Mouse (Mus musculus): Measurements from ENCODE around the gene Rbm5. TPM values are rescaled to one million over a fixed set of nuclear protein-coding genes. Genes with fewer than 3 reads are reported as not detected.

The Rbm5 gene
- polyA plus RNA-seq, 1 experiment from 2014 or later = 48.9 TPM

GRCm38 (mm10) chr9:107706781-107707211 lies 64.0 kb downstream of the Rbm5 start:
- peaks cover 10% of the 10 kb centered on the region for H3K4me1 ChIP-seq (replicated peaks; ENCODE audit: control insufficient read depth, insufficient read depth, low read length)
- TF ChIP-seq CTCF (IDR thresholded peaks at IDR 0.05; ENCODE audit: low read depth) = no peak
- H3K27ac ChIP-seq (ENCODE audit: low read depth, low read length) = no peak overlapping the region
- 0 out of 2 replicates have a peak, but pooled peaks cover 8% of the 10 kb centered on the region for H3K36me3 ChIP-seq (ENCODE audit: control insufficient read depth, insufficient read depth)
- no peak overlapping the region for H3K9ac ChIP-seq (ENCODE audit: low read depth, low read length)
- WGBS = 18% methylated on average over 14 of the region's 14 CpGs
- H3K4me3 ChIP-seq (ENCODE audit: low read depth, low read length) = peak overlapping the region; percentile 59
- H3K9me3 ChIP-seq (ENCODE audit: control insufficient read depth) = no peaks in the 10 kb centered on the region
- ATAC-seq = no peak
- H3K4me2 ChIP-seq (replicated peaks; ENCODE audit: low read depth) = peak overlapping the region; percentile 99
- peaks cover 4% of the 10 kb centered on the region; the same call in 1 of the 2 replicates for H3K27me3 ChIP-seq (replicated peaks; ENCODE audit: control insufficient read depth, insufficient read depth, low read length)

GRCm38 (mm10) chr9:107703337-107704122 lies 67.3 kb downstream of the Rbm5 start:
- no peaks in the 10 kb centered on the region for H3K9me3 ChIP-seq (ENCODE audit: control insufficient read depth)
- H3K9ac ChIP-seq (ENCODE audit: low read depth, low read length) = no peak overlapping the region
- no peak overlapping the region for H3K4me3 ChIP-seq (ENCODE audit: low read depth, low read length)
- H3K4me2 ChIP-seq (replicated peaks; ENCODE audit: low read depth) = no peak overlapping the region
- peaks cover 17% of the 10 kb centered on the region for H3K4me1 ChIP-seq (replicated peaks; ENCODE audit: control insufficient read depth, insufficient read depth, low read length)
- 0 out of 2 replicates have a peak, but pooled peaks cover 8% of the 10 kb centered on the region for H3K36me3 ChIP-seq (ENCODE audit: control insufficient read depth, insufficient read depth)
- H3K27ac ChIP-seq (ENCODE audit: low read depth, low read length) = no peak overlapping the region
- WGBS = 54% methylated on average over 14 of the region's 14 CpGs
- TF ChIP-seq CTCF (IDR thresholded peaks at IDR 0.05; ENCODE audit: low read depth) = no peak
- no peaks in the 10 kb centered on the region for H3K27me3 ChIP-seq (replicated peaks; ENCODE audit: control insufficient read depth, insufficient read depth, low read length)
- 0 out of 2 replicates have a peak, but pooled peaks have one; percentile 8 for ATAC-seq

GRCm38 (mm10) chr9:107702606-107703185 lies 68.1 kb downstream of the Rbm5 start:
- no peak for ATAC-seq
- Histone ChIP-seq H3K27me3 (replicated peaks; ENCODE audit: control insufficient read depth, insufficient read depth, low read length) (no peaks in the 10 kb centered on the region), H3K4me1 (replicated peaks; ENCODE audit: control insufficient read depth, insufficient read depth, low read length) (peaks cover 17% of the 10 kb centered on the region), H3K9me3 (ENCODE audit: control insufficient read depth) (no peaks in the 10 kb centered on the region), H3K27ac (ENCODE audit: low read depth, low read length) (no peak overlapping the region), H3K36me3 (ENCODE audit: control insufficient read depth, insufficient read depth) (0 out of 2 replicates have a peak, but pooled peaks cover 8% of the 10 kb centered on the region), H3K9ac (ENCODE audit: low read depth, low read length) (no peak overlapping the region), H3K4me2 (replicated peaks; ENCODE audit: low read depth) (no peak overlapping the region), H3K4me3 (ENCODE audit: low read depth, low read length) (no peak overlapping the region)
- WGBS = 83% methylated on average over 3 of the region's 3 CpGs
- no peak for TF ChIP-seq CTCF (IDR thresholded peaks at IDR 0.05; ENCODE audit: low read depth)

GRCm38 (mm10) chr9:107701594-107701993 lies 69.2 kb downstream of the Rbm5 start:
- peak; percentile 27; the same call in 1 of the 2 replicates for ATAC-seq
- WGBS = 39% methylated on average over 12 of the region's 12 CpGs

GRCm38 (mm10) chr9:107700114-107700571 lies 70.7 kb downstream of the Rbm5 start:
- Histone ChIP-seq H3K27ac (ENCODE audit: low read depth, low read length) (peak overlapping the region; percentile 54; the same call in 1 of the 2 replicates), H3K9ac (ENCODE audit: low read depth, low read length) (no peak overlapping the region), H3K4me3 (ENCODE audit: low read depth, low read length) (no peak overlapping the region), H3K36me3 (ENCODE audit: control insufficient read depth, insufficient read depth) (peaks cover 3% of the 10 kb centered on the region; the same call in 1 of the 2 replicates), H3K4me1 (replicated peaks; ENCODE audit: control insufficient read depth, insufficient read depth, low read length) (peaks cover 13% of the 10 kb centered on the region; the same call in 1 of the 2 replicates), H3K27me3 (replicated peaks; ENCODE audit: control insufficient read depth, insufficient read depth, low read length) (no peaks in the 10 kb centered on the region), H3K4me2 (replicated peaks; ENCODE audit: low read depth) (no peak overlapping the region), H3K9me3 (ENCODE audit: control insufficient read depth) (no peaks in the 10 kb centered on the region)
- WGBS = 57% methylated on average over 6 of the region's 6 CpGs
- TF ChIP-seq CTCF (IDR thresholded peaks at IDR 0.05; ENCODE audit: low read depth) = no peak
- ATAC-seq = no peak

More at GRCm38 (mm10) chr9:107701594-107701993, 69.2 kb downstream of the Rbm5 start:
- no peaks in the 10 kb centered on the region for H3K9me3 ChIP-seq (ENCODE audit: control insufficient read depth)
- H3K4me3 ChIP-seq (ENCODE audit: low read depth, low read length) = no peak overlapping the region
- no peaks in the 10 kb centered on the region for H3K27me3 ChIP-seq (replicated peaks; ENCODE audit: control insufficient read depth, insufficient read depth, low read length)
- H3K27ac ChIP-seq (ENCODE audit: low read depth, low read length) = no peak overlapping the region
- TF ChIP-seq CTCF (IDR thresholded peaks at IDR 0.05; ENCODE audit: low read depth) = no peak
- peaks cover 13% of the 10 kb centered on the region; the same call in 1 of the 2 replicates for H3K4me1 ChIP-seq (replicated peaks; ENCODE audit: control insufficient read depth, insufficient read depth, low read length)
- no peak overlapping the region for H3K4me2 ChIP-seq (replicated peaks; ENCODE audit: low read depth)
- peaks cover 8% of the 10 kb centered on the region; the same call in 1 of the 2 replicates for H3K36me3 ChIP-seq (ENCODE audit: control insufficient read depth, insufficient read depth)
- no peak overlapping the region for H3K9ac ChIP-seq (ENCODE audit: low read depth, low read length)

GRCm38 (mm10) chr9:107699376-107699980 lies 71.3 kb downstream of the Rbm5 start:
- Histone ChIP-seq H3K36me3 (ENCODE audit: control insufficient read depth, insufficient read depth) (no peaks in the 10 kb centered on the region; the same call in 1 of the 2 replicates), H3K27me3 (replicated peaks; ENCODE audit: control insufficient read depth, insufficient read depth, low read length) (no peaks in the 10 kb centered on the region), H3K27ac (ENCODE audit: low read depth, low read length) (peak overlapping the region; percentile 54; the same call in 1 of the 2 replicates), H3K9ac (ENCODE audit: low read depth, low read length) (no peak overlapping the region), H3K9me3 (ENCODE audit: control insufficient read depth) (no peaks in the 10 kb centered on the region), H3K4me3 (ENCODE audit: low read depth, low read length) (no peak overlapping the region), H3K4me1 (replicated peaks; ENCODE audit: control insufficient read depth, insufficient read depth, low read length) (peaks cover 13% of the 10 kb centered on the region; the same call in 1 of the 2 replicates), H3K4me2 (replicated peaks; ENCODE audit: low read depth) (no peak overlapping the region)
- no peak for TF ChIP-seq CTCF (IDR thresholded peaks at IDR 0.05; ENCODE audit: low read depth)
- no peak for ATAC-seq
- 34% methylated on average over 9 of the region's 9 CpGs for WGBS
